Mouse (Mus musculus) bone marrow, adult 2 months (tissue): ENCODE measurements around the gene Slc1a2. TPM values are rescaled to one million over a fixed set of nuclear protein-coding genes. Genes with fewer than 3 reads are reported as not detected.

Experiments used
- H3K27ac ChIP-seq: fragments of 200-500 bp; 2 replicates; pipeline ENCODE4 v1.5.1; 2012; ENCODE audit warnings: low read depth, mild to moderate bottlenecking, control low read depth, inconsistent platforms, low read length; ENCODE audit not compliant: control insufficient read depth, poor library complexity, insufficient read depth
- H3K4me1 ChIP-seq: fragments of 200-500 bp; 2 replicates; pipeline ENCODE4 v1.6.1; 2011; ENCODE audit warnings: low read length; ENCODE audit not compliant: control insufficient read depth, insufficient read depth
- H3K4me3 ChIP-seq: fragments of 200-500 bp; replicated peaks from 2 replicates; pipeline ENCODE3; 2011; ENCODE audit warnings: mild to moderate bottlenecking, low read depth, low read length, control low read depth; ENCODE audit not compliant: control insufficient read depth
- CTCF ChIP-seq: fragments of 200-500 bp; IDR thresholded peaks from 2 replicates; pipeline ENCODE4 v1.5.1; 2011; ENCODE audit warnings: low read length, control low read depth; ENCODE audit not compliant: control insufficient read depth, insufficient read depth
- POLR2A ChIP-seq: fragments of 200-500 bp; IDR thresholded peaks from 2 replicates; pipeline ENCODE4 v1.6.1; 2011; ENCODE audit warnings: low read depth, mild to moderate bottlenecking, control low read depth, low read length, borderline replicate concordance; ENCODE audit not compliant: control insufficient read depth
- WGBS: fragments of 180-500 bp; shearing (Covaris S2); methylation state at CpG from one replicate; pipeline ENCODE4 v1.1.7; 2018; 5-methylcytosine and 5-hydroxymethylcytosine counted together
- polyA plus RNA-seq: library from polyadenylated mRNA; stranded (reverse); fragments of >200 nt; gene quantifications from 2 replicates; pipeline ENCODE4 v1.2.4, GENCODE M21; 2011; ENCODE audit warnings: low replicate concordance; ENCODE audit not compliant: missing spikeins, insufficient read depth, insufficient read length

Gene Slc1a2
- polyA plus RNA-seq, 1 experiment: 1.2 TPM

- H3K27ac ChIP-seq: no peak overlapping the region
- no peak for TF ChIP-seq CTCF
- TF ChIP-seq POLR2A: no peak
- no peak overlapping the region for H3K4me3 ChIP-seq
- WGBS: 64% methylated on average over 7 of the region's 7 CpGs
- H3K4me1 ChIP-seq: no peaks in the 10 kb centered on the region
Measured at GRCm38 (mm10) chr2:102712678-102713628, 54.5 kb downstream of the Slc1a2 start.

GRCm38 (mm10) chr2:102714320-102714719 lies 55.9 kb downstream of the Slc1a2 start:
- TF ChIP-seq CTCF (no peak), POLR2A (no peak)
- Histone ChIP-seq H3K4me1 (no peaks in the 10 kb centered on the region), H3K4me3 (no peak overlapping the region), H3K27ac (no peak overlapping the region)
- 74% methylated on average over 2 of the region's 2 CpGs for WGBS

GRCm38 (mm10) chr2:102715754-102716153 lies 57.3 kb downstream of the Slc1a2 start:
- WGBS: 56% methylated on average over 1 of the region's 1 CpGs
- TF ChIP-seq POLR2A: no peak
- no peak for TF ChIP-seq CTCF
- Histone ChIP-seq H3K27ac (no peak overlapping the region), H3K4me3 (no peak overlapping the region), H3K4me1 (no peaks in the 10 kb centered on the region)

- TF ChIP-seq CTCF: no peak
- TF ChIP-seq POLR2A: no peak
- Histone ChIP-seq H3K27ac (no peak overlapping the region), H3K4me1 (no peaks in the 10 kb centered on the region), H3K4me3 (no peak overlapping the region)
- 66% methylated on average over 2 of the region's 2 CpGs for WGBS
Measured at GRCm38 (mm10) chr2:102721859-102722258, 63.4 kb downstream of the Slc1a2 start.

- Histone ChIP-seq H3K4me1 (no peaks in the 10 kb centered on the region), H3K4me3 (no peak overlapping the region), H3K27ac (no peak overlapping the region)
- WGBS: 76% methylated on average over 3 of the region's 3 CpGs
- TF ChIP-seq POLR2A: no peak
- TF ChIP-seq CTCF: no peak
Measured at GRCm38 (mm10) chr2:102725054-102725453, 66.6 kb downstream of the Slc1a2 start.

GRCm38 (mm10) chr2:102730386-102730785 lies 71.9 kb downstream of the Slc1a2 start:
- H3K4me1 ChIP-seq: no peaks in the 10 kb centered on the region
- TF ChIP-seq CTCF (no peak), POLR2A (no peak)
- H3K27ac ChIP-seq: no peak overlapping the region
- no peak overlapping the region for H3K4me3 ChIP-seq
- 77% methylated on average over 5 of the region's 5 CpGs for WGBS

- WGBS: 90% methylated on average over 8 of the region's 8 CpGs
- H3K27ac ChIP-seq: no peak overlapping the region
- H3K4me1 ChIP-seq: no peaks in the 10 kb centered on the region; the same call in 1 of the 2 replicates
- TF ChIP-seq POLR2A (no peak), CTCF (no peak)
- H3K4me3 ChIP-seq: no peak overlapping the region
Measured at GRCm38 (mm10) chr2:102730788-102731187, 72.3 kb downstream of the Slc1a2 start.

GRCm38 (mm10) chr2:102733128-102733527 lies 74.7 kb downstream of the Slc1a2 start:
- H3K27ac ChIP-seq: no peak overlapping the region
- 81% methylated on average over 4 of the region's 4 CpGs for WGBS
- TF ChIP-seq CTCF (no peak), POLR2A (no peak)

More at GRCm38 (mm10) chr2:102733128-102733527, 74.7 kb downstream of the Slc1a2 start:
- Histone ChIP-seq H3K4me1 (peaks cover 3% of the 10 kb centered on the region), H3K4me3 (no peak overlapping the region)
